Mouse (Mus musculus): ENCODE data around the gene Srm. TPM values are rescaled to one million over a fixed set of nuclear protein-coding genes. Genes with fewer than 3 reads are reported as not detected.

Gene Srm
- total and polyA plus RNA-seq, 3 experiments: 305 to 765 (median 332) TPM

DNA sequence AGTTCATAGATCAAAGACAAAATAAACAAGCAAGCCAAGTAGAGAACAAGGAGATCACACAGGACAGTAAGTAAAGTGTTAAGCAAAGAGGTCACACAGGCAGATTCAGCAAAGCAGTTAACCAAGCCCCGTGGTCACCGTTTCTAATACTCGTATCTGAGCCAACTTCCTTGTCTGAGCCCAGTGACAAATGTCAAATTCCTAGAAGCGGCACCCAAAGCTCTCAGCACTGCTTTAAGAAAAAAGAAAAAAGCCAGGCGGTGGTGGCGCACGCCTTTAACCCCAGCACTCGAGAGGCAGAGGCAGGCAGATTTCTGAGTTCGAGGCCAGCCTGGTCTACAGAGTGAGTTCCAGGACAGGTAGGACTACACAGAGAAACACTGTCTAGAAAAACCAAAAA, 4.7 kb upstream of the Srm start:
- TF ChIP-seq MEF2A (IDR thresholded peaks at IDR 0.05; ENCODE audit: extremely low read depth, insufficient replicate concordance, low read depth, low read length, poor library complexity, severe bottlenecking) (no peak), BHLHE40 (IDR thresholded peaks at IDR 0.05; ENCODE audit: borderline replicate concordance, low read depth, low read length) (no peak), CHD1 (IDR thresholded peaks at IDR 0.05; ENCODE audit: low read depth, low read length) (no peak), ZNF384 (IDR thresholded peaks at IDR 0.05; ENCODE audit: low read depth, low read length) (peak; percentile 4; the same call in 1 of the 2 replicates), TBP (IDR thresholded peaks at IDR 0.05; ENCODE audit: low read depth, low read length) (peak; percentile 90), ELF1 (IDR thresholded peaks at IDR 0.05; ENCODE audit: low read depth, low read length) (peak; percentile 13; the same call in 1 of the 2 replicates), EP300 (IDR thresholded peaks at IDR 0.05; ENCODE audit: low read depth in 1 of 2, low read length in 2 of 2) (peak in 1 of 2 experiments; percentile 32; a peak in 1 of 4 replicates), USF2 (IDR thresholded peaks at IDR 0.05; ENCODE audit: borderline replicate concordance in 1 of 2, insufficient read depth in 1 of 2, low read depth in 1 of 2, low read length in 2 of 2) (no peak)
- Histone ChIP-seq H3K4me3 (ENCODE audit: control insufficient read depth in 1 of 2, insufficient read depth in 1 of 2, low read depth in 2 of 2, low read length in 2 of 2) (peak overlapping the region in 1 of 2 experiments; percentile 20; a peak in 2 of 4 replicates), H3K36me3 (ENCODE audit: control insufficient read depth in 1 of 2, insufficient read depth in 2 of 2, low read length in 2 of 2) (peaks cover 0 to 27% of the 10 kb centered on the region in 2 experiments; a peak in 2 of 4 replicates), H3K79me2 (ENCODE audit: control insufficient read depth, insufficient read depth, low read length, poor library complexity) (peaks cover 3% of the 10 kb centered on the region), H3K9ac (ENCODE audit: control insufficient read depth, low read depth, low read length, poor library complexity, severe bottlenecking) (no peak overlapping the region), H3K27me3 (ENCODE audit: control insufficient read depth in 1 of 2, insufficient read depth in 2 of 2, low read length in 2 of 2) (no peaks in the 10 kb centered on the region), H3K9me3 (replicated peaks; ENCODE audit: insufficient read depth, low read length) (no peaks in the 10 kb centered on the region), H3K4me1 (ENCODE audit: control insufficient read depth in 1 of 2, insufficient read depth in 2 of 2, low read length in 2 of 2) (peaks cover 14 to 36% of the 10 kb centered on the region in 2 experiments), H3K27ac (ENCODE audit: control insufficient read depth, low read depth, low read length) (peak overlapping the region; percentile 60)
- peak; percentile 78 for DNase-seq (ENCODE audit: low read depth, low spot score)

- TF ChIP-seq SIN3A (IDR thresholded peaks at IDR 0.05; ENCODE audit: low read length): peak; percentile 73
- no peak for TF ChIP-seq ZNF384 (IDR thresholded peaks at IDR 0.05; ENCODE audit: low read depth, low read length)
- peak; percentile 34; the same call in 1 of the 2 replicates for TF ChIP-seq RCOR1 (IDR thresholded peaks at IDR 0.05; ENCODE audit: low read depth, low read length)
- peak; percentile 80 for TF ChIP-seq MXI1 (IDR thresholded peaks at IDR 0.05; ENCODE audit: low read depth, low read length)
- no peak for TF ChIP-seq POLR2A (IDR thresholded peaks at IDR 0.05; ENCODE audit: control insufficient read depth in 1 of 2, insufficient read depth in 1 of 2, low read depth in 1 of 2, low read length in 2 of 2, poor library complexity in 1 of 2)
- no peak for TF ChIP-seq NELFE (IDR thresholded peaks at IDR 0.05; ENCODE audit: low read depth, low read length)
- TF ChIP-seq TAL1 (IDR thresholded peaks at IDR 0.05; ENCODE audit: low read length): no peak
- TF ChIP-seq MAX (IDR thresholded peaks at IDR 0.05; ENCODE audit: low read length): peak; percentile 44; the same call in 1 of the 2 replicates
- no peak for TF ChIP-seq UBTF (IDR thresholded peaks at IDR 0.05; ENCODE audit: borderline replicate concordance, insufficient read depth, low read depth, low read length)
- 0 out of 2 replicates have a peak, but pooled peaks have one; percentile 25 for TF ChIP-seq ETS1 (IDR thresholded peaks at IDR 0.05; ENCODE audit: low read depth, low read length)
- no peak for TF ChIP-seq NRF1 (IDR thresholded peaks at IDR 0.05; ENCODE audit: insufficient read depth, low read depth, low read length, poor library complexity, severe bottlenecking)
- Histone ChIP-seq H3K4me3 (ENCODE audit: control insufficient read depth in 1 of 2, insufficient read depth in 1 of 2, low read depth in 2 of 2, low read length in 2 of 2) (no peak overlapping the region), H3K4me1 (ENCODE audit: control insufficient read depth in 1 of 2, insufficient read depth in 2 of 2, low read length in 2 of 2) (peaks cover 9 to 32% of the 10 kb centered on the region in 2 experiments)
Observed at GRCm38 (mm10) chr4:148588793-148589192, 2.5 kb upstream of the Srm start.

More at GRCm38 (mm10) chr4:148588793-148589192, 2.5 kb upstream of the Srm start:
- H3K9me3 ChIP-seq (replicated peaks; ENCODE audit: insufficient read depth, low read length): no peaks in the 10 kb centered on the region
- H3K9ac ChIP-seq (ENCODE audit: control insufficient read depth, low read depth, low read length, poor library complexity, severe bottlenecking): peak overlapping the region; percentile 26; the same call in 1 of the 2 replicates
- DNase-seq (ENCODE audit: low read depth, low spot score): peak; percentile 74
- 0 out of 2 replicates have a peak overlapping the region, but pooled peaks have one; percentile 10 for H3K27ac ChIP-seq (ENCODE audit: control insufficient read depth, low read depth, low read length)
- H3K79me2 ChIP-seq (ENCODE audit: control insufficient read depth, insufficient read depth, low read length, poor library complexity): peaks cover 24% of the 10 kb centered on the region
- H3K27me3 ChIP-seq (ENCODE audit: control insufficient read depth in 1 of 2, insufficient read depth in 2 of 2, low read length in 2 of 2): no peaks in the 10 kb centered on the region
- H3K36me3 ChIP-seq (ENCODE audit: control insufficient read depth in 1 of 2, insufficient read depth in 2 of 2, low read length in 2 of 2): peaks cover 8 to 16% of the 10 kb centered on the region in 2 experiments; a peak in 3 of 4 replicates

Measured in MEL (cell line).